Mouse (Mus musculus): ENCODE data around the gene Abcg8. TPM values are rescaled to one million over a fixed set of nuclear protein-coding genes. Genes with fewer than 3 reads are reported as not detected.

The Abcg8 gene
- polyA plus RNA-seq, 1 experiment from 2014 or later: 0.10 TPM

DNA sequence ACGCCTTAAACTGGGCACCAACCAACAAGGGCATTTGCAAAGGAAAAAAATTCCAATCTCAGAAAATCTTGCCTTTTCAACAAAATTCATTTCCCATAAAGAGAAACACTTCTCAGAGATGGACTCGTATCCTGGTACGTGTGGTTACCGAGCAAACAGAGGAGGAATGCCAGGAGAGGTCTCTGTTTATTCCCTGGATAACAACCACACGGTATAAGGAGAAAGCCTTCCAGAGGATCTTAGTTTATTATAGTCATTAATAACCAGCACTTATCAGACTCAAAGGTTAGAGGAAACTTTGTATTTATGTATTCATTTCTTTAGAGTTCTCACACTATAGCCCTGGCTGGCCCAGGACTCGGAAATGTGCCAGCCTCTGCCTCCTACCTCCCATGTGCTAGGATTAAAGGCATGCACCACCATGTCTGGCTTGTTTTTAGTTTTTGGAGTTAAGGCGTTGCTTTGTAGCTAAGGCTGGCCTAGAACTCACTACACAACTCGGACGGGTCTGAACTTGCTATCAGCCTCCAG is 72.1 kb downstream of the Abcg8 start:
- ATAC-seq (replicated peaks; ENCODE audit: low FRiP score): no peak
- Histone ChIP-seq H3K4me2 (no peak overlapping the region), H3K27me3 (replicated peaks; ENCODE audit: control insufficient read depth, insufficient read depth, low read length) (no peaks in the 10 kb centered on the region), H3K4me3 (ENCODE audit: low read depth, low read length) (no peak overlapping the region), H3K9ac (ENCODE audit: low read depth, low read length) (no peak overlapping the region), H3K9me3 (ENCODE audit: control insufficient read depth, low read length) (no peaks in the 10 kb centered on the region), H3K27ac (ENCODE audit: low read depth, low read length) (no peak overlapping the region), H3K4me1 (replicated peaks; ENCODE audit: control insufficient read depth, insufficient read depth, low read length) (no peaks in the 10 kb centered on the region), H3K36me3 (ENCODE audit: control insufficient read depth, insufficient read depth, low read length) (peaks cover 18% of the 10 kb centered on the region)
- no peak for DNase-seq (ENCODE audit: low spot score)
- 82% methylated on average over 9 of the region's 9 CpGs for WGBS

DNA sequence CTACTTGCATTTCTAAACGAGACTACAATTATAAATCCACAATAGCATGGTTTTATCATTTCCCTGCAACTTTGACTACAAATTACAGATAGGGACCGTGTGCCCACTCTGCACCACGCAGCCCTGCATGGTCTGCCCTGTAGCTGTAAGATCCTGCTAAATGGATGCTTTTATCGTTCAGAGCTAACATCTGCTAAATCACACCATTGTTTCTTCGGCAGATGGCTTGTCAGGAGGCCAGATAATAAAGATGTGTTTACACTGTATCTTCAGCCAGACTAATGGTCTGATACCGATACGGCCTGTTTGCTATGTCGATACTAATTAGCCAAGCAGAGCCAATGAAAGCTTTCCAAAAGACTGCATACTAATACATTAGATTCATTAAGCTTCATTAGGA is 73.2 kb downstream of the Abcg8 start:
- Histone ChIP-seq H3K4me2 (no peak overlapping the region), H3K9ac (ENCODE audit: low read depth, low read length) (no peak overlapping the region), H3K27me3 (replicated peaks; ENCODE audit: control insufficient read depth, insufficient read depth, low read length) (no peaks in the 10 kb centered on the region), H3K4me1 (replicated peaks; ENCODE audit: control insufficient read depth, insufficient read depth, low read length) (no peaks in the 10 kb centered on the region), H3K9me3 (ENCODE audit: control insufficient read depth, low read length) (no peaks in the 10 kb centered on the region), H3K27ac (ENCODE audit: low read depth, low read length) (no peak overlapping the region), H3K36me3 (ENCODE audit: control insufficient read depth, insufficient read depth, low read length) (peaks cover 19% of the 10 kb centered on the region), H3K4me3 (ENCODE audit: low read depth, low read length) (no peak overlapping the region)
- 70% methylated on average over 8 of the region's 8 CpGs for WGBS
- DNase-seq (ENCODE audit: low spot score) (no peak), ATAC-seq (replicated peaks; ENCODE audit: low FRiP score) (no peak)

Other genes starting within 250 kb of the Abcg8 start
- gene Thada, start 210.1 kb upstream of the Abcg8 start, polyA plus RNA-seq (2014; fragmentation: Nextera tagmentation; extraction: Ambion mirVana): 12.3 and 12.9 TPM in 2 replicates
- 2.1 and 2.4 TPM in 2 replicates for gene Plekhh2, start 164.4 kb upstream of the Abcg8 start, polyA plus RNA-seq (2014; fragmentation: Nextera tagmentation; extraction: Ambion mirVana)
- 7.1 and 8.9 TPM in 2 replicates for gene Dync2li1, start 49.8 kb upstream of the Abcg8 start, polyA plus RNA-seq (2014; fragmentation: Nextera tagmentation; extraction: Ambion mirVana)
- gene Abcg5, start 6.7 kb downstream of the Abcg8 start, polyA plus RNA-seq (2014; fragmentation: Nextera tagmentation; extraction: Ambion mirVana): 0.18 and 0.53 TPM in 2 replicates
- gene Lrpprc, start 114.5 kb downstream of the Abcg8 start, polyA plus RNA-seq (2014; fragmentation: Nextera tagmentation; extraction: Ambion mirVana): 84.9 and 97.9 TPM in 2 replicates